Mouse (Mus musculus) neutrophil, adult 5-6 weeks (primary cell): ENCODE data around the gene Igdcc4. TPM values are rescaled to one million over a fixed set of nuclear protein-coding genes. Genes with fewer than 3 reads are reported as not detected.

Source experiments
- ATAC-seq: fragments of 151-379, 151-347 bp; 2 replicates; pipeline ENCODE4 v1.8.0; 2017; ENCODE audit warnings: mild to moderate bottlenecking, moderate TSS enrichment; ENCODE audit not compliant: insufficient number of reproducible peaks, poor library complexity, low FRiP score, severe bottlenecking; ENCODE audit errors: extremely low read depth
- total RNA-seq: library from RNA; stranded (forward); fragments of 200-1000 nt; gene quantifications from 2 replicates; pipeline ENCODE4 v1.2.3, GENCODE M21; 2017

The Igdcc4 gene
- total RNA-seq, 1 experiment from 2014 or later, result not detected

DNA sequence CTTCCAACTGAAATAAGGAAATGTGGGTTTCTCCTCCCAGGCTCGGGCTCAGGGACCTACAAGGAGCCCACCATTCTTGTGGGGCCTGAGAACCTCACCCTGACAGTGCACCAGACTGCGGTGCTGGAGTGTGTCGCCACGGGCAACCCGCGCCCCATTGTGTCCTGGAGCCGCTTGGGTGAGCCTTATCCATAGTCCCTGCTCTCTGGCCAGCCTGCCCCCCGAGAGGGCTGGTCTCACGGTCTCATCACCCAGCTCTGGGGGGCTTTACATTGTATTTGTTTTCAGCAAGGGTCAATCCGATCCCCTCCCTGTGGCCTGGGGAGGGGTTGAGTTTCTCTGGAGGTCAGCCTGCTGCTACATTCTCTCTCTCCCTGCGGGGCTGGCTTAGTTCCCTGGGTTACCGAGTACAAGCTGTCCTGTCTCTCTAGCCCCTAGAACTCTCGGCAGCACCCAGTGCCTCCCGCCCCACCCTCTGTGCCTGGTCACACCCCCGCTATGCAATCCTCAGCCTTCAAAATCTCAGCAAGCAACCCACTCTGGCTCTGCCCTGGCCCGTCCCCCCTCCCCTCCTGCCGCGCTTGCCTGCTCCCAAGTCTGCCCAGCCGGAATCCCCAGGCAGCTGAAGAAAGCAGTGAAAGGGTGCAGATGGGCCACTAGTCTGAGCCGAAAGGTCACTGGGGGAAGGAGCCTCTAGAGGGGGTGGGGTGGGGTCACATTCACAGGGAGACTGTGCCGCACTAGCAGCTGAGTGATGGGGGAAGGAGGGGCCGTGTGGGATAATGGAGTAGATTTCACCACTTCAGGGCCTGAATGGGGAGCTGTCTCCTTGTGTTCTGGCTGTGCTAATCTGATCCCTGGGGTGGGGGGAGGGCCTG is 77.3 kb downstream of the Igdcc4 start:
- no peak for ATAC-seq

DNA sequence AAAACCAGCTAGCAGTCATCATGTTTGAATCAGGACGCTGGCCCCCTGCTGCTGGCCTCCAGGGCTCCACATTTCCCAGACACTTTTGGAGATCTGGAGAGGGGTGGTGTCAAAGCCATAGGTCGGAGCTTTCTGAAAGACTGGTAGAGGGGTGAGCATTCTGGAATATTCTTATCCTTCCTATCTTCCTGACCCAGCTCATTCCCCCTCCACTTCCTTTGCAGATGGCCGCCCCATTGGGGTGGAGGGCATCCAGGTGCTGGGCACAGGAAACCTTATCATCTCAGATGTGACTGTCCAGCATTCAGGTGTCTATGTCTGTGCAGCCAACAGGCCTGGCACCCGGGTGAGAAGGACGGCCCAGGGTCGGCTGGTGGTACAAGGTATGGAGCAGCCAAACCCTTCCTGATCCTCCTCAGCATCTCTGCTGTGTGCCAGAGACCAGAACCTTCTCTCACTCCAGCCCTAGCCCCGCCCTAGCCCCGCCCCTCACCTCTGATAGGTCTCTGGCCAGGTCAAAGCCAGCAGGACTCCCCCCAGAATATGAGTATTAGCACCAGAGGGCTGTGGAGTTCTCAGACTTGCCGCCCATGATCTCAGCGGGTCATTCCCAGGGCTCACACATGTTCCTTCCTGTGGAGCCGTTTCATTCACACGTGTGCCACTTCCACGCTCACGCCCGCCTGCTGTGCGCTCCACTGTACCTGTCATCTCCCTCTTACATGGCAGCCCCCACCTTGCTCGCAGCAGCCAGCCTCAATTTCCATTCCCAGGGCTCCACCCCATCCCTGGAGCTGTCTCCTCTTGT is 78.7 kb downstream of the Igdcc4 start:
- ATAC-seq, result no peak

Other genes with a start within 250 kb of the Igdcc4 start
- 0.37 and 0.47 TPM in 2 replicates for gene Slc24a1, start 149.9 kb upstream of the Igdcc4 start, total RNA-seq
- 16.7 and 18.0 TPM in 2 replicates for gene Ints14, start 140.6 kb upstream of the Igdcc4 start, total RNA-seq
- 21.4 and 22.6 TPM in 2 replicates for gene Hacd3, start 79.8 kb upstream of the Igdcc4 start, total RNA-seq
- gene Dpp8, start 69.1 kb upstream of the Igdcc4 start, total RNA-seq, result 126 and 127 TPM in 2 replicates
- 0.47 TPM in 1 of 2 replicates, not detected in the other for gene Igdcc3, start 39.7 kb downstream of the Igdcc4 start, total RNA-seq
- 3.3 and 5.2 TPM in 2 replicates for gene Parp16, start 93.9 kb downstream of the Igdcc4 start, total RNA-seq
- not detected in 2 replicates for gene Cilp, start 163.7 kb downstream of the Igdcc4 start, total RNA-seq
- 42.4 and 50.0 TPM in 2 replicates for gene Clpx, start 192.8 kb downstream of the Igdcc4 start, total RNA-seq
- gene Pdcd7, start 244.6 kb downstream of the Igdcc4 start, total RNA-seq, result 38.8 and 39.4 TPM in 2 replicates